Mouse (Mus musculus): ENCODE results near the gene Cldn12. TPM values are rescaled to one million over a fixed set of nuclear protein-coding genes. Genes with fewer than 3 reads are reported as not detected.

The Cldn12 gene
- polyA plus RNA-seq, 1 experiment from 2014 or later, result 15.4 TPM

DNA sequence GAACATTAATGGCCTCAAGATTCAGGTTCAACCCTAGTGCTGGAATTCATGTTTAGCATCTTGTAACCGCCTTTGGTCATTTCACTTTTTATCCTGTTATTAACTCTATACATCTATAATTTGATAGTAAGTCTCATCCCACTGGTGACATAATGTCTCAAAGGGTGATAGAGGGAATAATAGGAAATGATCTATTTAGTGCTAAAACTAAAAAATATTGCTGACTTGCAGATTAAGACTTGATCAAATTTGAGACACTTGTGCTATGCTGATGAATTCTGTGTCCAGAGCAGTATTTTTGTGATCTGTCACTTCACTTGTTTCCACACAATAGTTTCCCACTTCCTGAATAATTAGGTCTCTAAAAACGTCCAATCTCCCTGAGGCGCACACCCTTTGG lies 3.4 kb downstream of the Cldn12 start:
- H3K4me2 ChIP-seq, result no peak overlapping the region
- H3K9ac ChIP-seq, result no peak overlapping the region
- H3K4me3 ChIP-seq, result no peak overlapping the region
- 86% methylated on average over 3 of the region's 3 CpGs for WGBS
- no peaks in the 10 kb centered on the region for H3K27me3 ChIP-seq
- no peaks in the 10 kb centered on the region for H3K36me3 ChIP-seq
- H3K4me1 ChIP-seq, result 0 out of 2 replicates have a peak, but pooled peaks cover 4% of the 10 kb centered on the region
- ATAC-seq (ENCODE audit: borderline replicate concordance, extremely low read depth, low FRiP score, low TSS enrichment), result no peak
- H3K9me3 ChIP-seq, result no peaks in the 10 kb centered on the region
- no peak overlapping the region for H3K27ac ChIP-seq

GRCm38 (mm10) chr5:5510989-5511388 lies 3.8 kb downstream of the Cldn12 start:
- Histone ChIP-seq H3K4me2 (no peak overlapping the region), H3K36me3 (no peaks in the 10 kb centered on the region), H3K27ac (no peak overlapping the region), H3K9ac (no peak overlapping the region), H3K27me3 (no peaks in the 10 kb centered on the region), H3K4me3 (no peak overlapping the region), H3K9me3 (no peaks in the 10 kb centered on the region), H3K4me1 (0 out of 2 replicates have a peak, but pooled peaks cover 4% of the 10 kb centered on the region)
- WGBS, result 85% methylated on average over 5 of the region's 5 CpGs
- ATAC-seq (ENCODE audit: borderline replicate concordance, extremely low read depth, low FRiP score, low TSS enrichment), result no peak

DNA sequence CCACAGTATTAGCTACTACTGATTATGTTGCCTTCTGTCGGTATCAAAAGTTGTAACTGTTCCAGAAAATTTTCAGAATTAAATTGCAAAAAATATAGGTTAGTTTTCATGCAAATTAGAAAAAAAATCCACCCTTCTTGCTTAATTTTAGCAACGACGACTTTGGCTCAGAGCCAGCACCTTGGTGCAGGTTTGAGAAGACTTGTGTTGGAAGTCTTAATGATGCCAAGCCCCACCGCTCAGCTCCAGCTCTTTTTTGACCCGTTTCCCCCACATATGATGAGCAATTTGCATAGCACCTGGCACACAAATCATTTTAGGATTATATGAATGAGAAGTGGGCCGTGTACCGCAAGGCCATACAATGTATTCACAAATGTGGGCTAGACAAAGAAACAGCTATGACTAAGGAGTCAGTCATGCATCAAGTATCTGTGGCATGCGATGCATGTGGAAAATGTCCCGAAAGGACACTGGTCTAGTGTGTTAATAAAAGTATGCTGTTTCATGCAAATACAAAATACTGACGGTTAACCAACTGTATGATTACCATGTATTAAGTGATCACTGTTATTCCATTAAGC lies 4.4 kb downstream of the Cldn12 start:
- Histone ChIP-seq H3K9ac (no peak overlapping the region), H3K4me3 (no peak overlapping the region), H3K27me3 (no peaks in the 10 kb centered on the region), H3K27ac (no peak overlapping the region), H3K4me1 (0 out of 2 replicates have a peak, but pooled peaks cover 4% of the 10 kb centered on the region), H3K4me2 (no peak overlapping the region), H3K9me3 (no peaks in the 10 kb centered on the region), H3K36me3 (no peaks in the 10 kb centered on the region)
- no peak for ATAC-seq (ENCODE audit: borderline replicate concordance, extremely low read depth, low FRiP score, low TSS enrichment)
- 79% methylated on average over 10 of the region's 10 CpGs for WGBS

DNA sequence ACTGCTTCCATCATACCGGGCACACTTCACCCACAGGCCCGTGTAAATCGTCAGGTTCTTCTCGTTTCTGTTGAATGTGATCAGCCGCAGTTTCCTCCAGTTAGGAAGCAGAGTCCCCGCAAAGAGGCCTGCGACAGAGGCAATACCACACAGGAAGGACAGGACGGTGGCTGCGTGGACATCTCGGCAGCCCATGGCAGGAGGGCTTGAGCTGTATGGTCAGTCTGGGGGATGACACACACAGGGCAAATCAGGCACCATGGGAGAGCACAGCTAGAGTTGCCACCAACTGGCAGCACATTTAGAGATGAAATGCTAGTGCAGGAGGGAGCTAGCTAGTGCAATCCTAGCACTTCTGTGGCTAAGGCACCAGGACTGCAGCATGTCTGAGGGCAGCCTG lies 6.5 kb downstream of the Cldn12 start:
- no peaks in the 10 kb centered on the region for H3K27me3 ChIP-seq
- no peaks in the 10 kb centered on the region for H3K9me3 ChIP-seq
- no peak overlapping the region for H3K4me2 ChIP-seq
- WGBS, result 86% methylated on average over 10 of the region's 10 CpGs
- H3K9ac ChIP-seq, result 0 out of 2 replicates have a peak overlapping the region, but pooled peaks have one; percentile 16
- no peak overlapping the region for H3K27ac ChIP-seq
- no peaks in the 10 kb centered on the region for H3K4me1 ChIP-seq
- no peak overlapping the region for H3K4me3 ChIP-seq
- no peaks in the 10 kb centered on the region for H3K36me3 ChIP-seq
- ATAC-seq (ENCODE audit: borderline replicate concordance, extremely low read depth, low FRiP score, low TSS enrichment), result no peak

- H3K9me3 ChIP-seq, result no peaks in the 10 kb centered on the region
- no peak overlapping the region for H3K4me3 ChIP-seq
- H3K36me3 ChIP-seq, result no peaks in the 10 kb centered on the region
- 56% methylated on average over 20 of the region's 20 CpGs for WGBS
- H3K4me1 ChIP-seq, result no peaks in the 10 kb centered on the region
- H3K4me2 ChIP-seq, result no peak overlapping the region
- H3K27ac ChIP-seq, result no peak overlapping the region
- H3K9ac ChIP-seq, result no peak overlapping the region
- no peak for ATAC-seq (ENCODE audit: borderline replicate concordance, extremely low read depth, low FRiP score, low TSS enrichment)
- no peaks in the 10 kb centered on the region for H3K27me3 ChIP-seq
Observed at GRCm38 (mm10) chr5:5507701-5508225, 7.0 kb downstream of the Cldn12 start.

- Histone ChIP-seq H3K4me2 (no peak overlapping the region), H3K4me1 (no peaks in the 10 kb centered on the region), H3K9me3 (no peaks in the 10 kb centered on the region), H3K4me3 (no peak overlapping the region), H3K9ac (no peak overlapping the region), H3K27ac (no peak overlapping the region), H3K27me3 (no peaks in the 10 kb centered on the region), H3K36me3 (no peaks in the 10 kb centered on the region)
- ATAC-seq (ENCODE audit: borderline replicate concordance, extremely low read depth, low FRiP score, low TSS enrichment), result no peak
- 85% methylated on average over 13 of the region's 13 CpGs for WGBS
Observed at GRCm38 (mm10) chr5:5504456-5504855, 10.3 kb downstream of the Cldn12 start.

DNA sequence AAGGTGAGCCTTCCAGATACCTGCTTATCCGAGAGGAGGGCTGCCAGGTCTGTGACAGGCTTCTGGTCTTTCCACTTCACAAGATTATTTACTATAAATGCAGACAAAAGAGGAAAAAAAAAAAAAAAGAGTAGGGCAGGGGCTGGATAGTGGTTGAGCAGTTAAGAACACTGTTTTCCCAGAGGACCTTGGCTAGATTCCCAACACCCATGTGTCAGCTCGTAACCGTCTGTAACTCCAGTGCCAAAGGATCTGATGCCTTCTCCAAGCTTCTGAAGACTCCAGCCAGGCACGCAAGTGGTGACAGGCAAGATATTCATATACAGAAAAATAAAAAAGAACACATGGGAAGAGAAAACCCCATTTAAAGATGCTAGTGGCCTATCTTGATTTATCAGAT lies 11.4 kb downstream of the Cldn12 start:
- WGBS, result 69% methylated on average over 4 of the region's 4 CpGs
- H3K4me3 ChIP-seq, result no peak overlapping the region
- no peak for ATAC-seq (ENCODE audit: borderline replicate concordance, extremely low read depth, low FRiP score, low TSS enrichment)
- no peaks in the 10 kb centered on the region for H3K9me3 ChIP-seq
- no peak overlapping the region for H3K27ac ChIP-seq
- H3K4me2 ChIP-seq, result no peak overlapping the region
- no peaks in the 10 kb centered on the region for H3K36me3 ChIP-seq
- H3K27me3 ChIP-seq, result no peaks in the 10 kb centered on the region
- no peak overlapping the region for H3K9ac ChIP-seq
- H3K4me1 ChIP-seq, result no peaks in the 10 kb centered on the region

GRCm38 (mm10) chr5:5501583-5501982 lies 13.2 kb downstream of the Cldn12 start:
- Histone ChIP-seq H3K4me2 (no peak overlapping the region), H3K4me1 (no peaks in the 10 kb centered on the region), H3K9me3 (no peaks in the 10 kb centered on the region), H3K36me3 (no peaks in the 10 kb centered on the region), H3K27me3 (no peaks in the 10 kb centered on the region), H3K27ac (no peak overlapping the region), H3K4me3 (no peak overlapping the region), H3K9ac (no peak overlapping the region)
- 61% methylated on average over 2 of the region's 2 CpGs for WGBS
- ATAC-seq (ENCODE audit: borderline replicate concordance, extremely low read depth, low FRiP score, low TSS enrichment), result no peak

GRCm38 (mm10) chr5:5496393-5496792 lies 18.4 kb downstream of the Cldn12 start:
- no peak overlapping the region for H3K27ac ChIP-seq
- no peaks in the 10 kb centered on the region for H3K27me3 ChIP-seq
- H3K4me3 ChIP-seq, result no peak overlapping the region
- 0 out of 2 replicates have a peak, but pooled peaks cover 5% of the 10 kb centered on the region for H3K4me1 ChIP-seq
- H3K4me2 ChIP-seq, result no peak overlapping the region
- H3K9ac ChIP-seq, result no peak overlapping the region
- H3K36me3 ChIP-seq, result no peaks in the 10 kb centered on the region
- no peaks in the 10 kb centered on the region for H3K9me3 ChIP-seq
- 58% methylated on average over 3 of the region's 3 CpGs for WGBS
- ATAC-seq (ENCODE audit: borderline replicate concordance, extremely low read depth, low FRiP score, low TSS enrichment), result no peak

GRCm38 (mm10) chr5:5495042-5495441 lies 19.7 kb downstream of the Cldn12 start:
- Histone ChIP-seq H3K4me2 (no peak overlapping the region), H3K36me3 (no peaks in the 10 kb centered on the region), H3K4me3 (no peak overlapping the region), H3K27me3 (no peaks in the 10 kb centered on the region), H3K9ac (no peak overlapping the region), H3K27ac (no peak overlapping the region), H3K4me1 (0 out of 2 replicates have a peak, but pooled peaks cover 5% of the 10 kb centered on the region), H3K9me3 (no peaks in the 10 kb centered on the region)
- 79% methylated on average over 4 of the region's 4 CpGs for WGBS
- 0 out of 2 replicates have a peak, but pooled peaks have one; percentile 46 for ATAC-seq (ENCODE audit: borderline replicate concordance, extremely low read depth, low FRiP score, low TSS enrichment)

GRCm38 (mm10) chr5:5494269-5495005 lies 20.3 kb downstream of the Cldn12 start:
- H3K36me3 ChIP-seq, result no peaks in the 10 kb centered on the region
- no peak overlapping the region for H3K27ac ChIP-seq
- H3K4me2 ChIP-seq, result no peak overlapping the region
- no peaks in the 10 kb centered on the region for H3K9me3 ChIP-seq
- no peak for ATAC-seq (ENCODE audit: borderline replicate concordance, extremely low read depth, low FRiP score, low TSS enrichment)
- H3K9ac ChIP-seq, result no peak overlapping the region
- H3K4me3 ChIP-seq, result no peak overlapping the region
- WGBS, result 36% methylated on average over 16 of the region's 16 CpGs
- 0 out of 2 replicates have a peak, but pooled peaks cover 5% of the 10 kb centered on the region for H3K4me1 ChIP-seq
- no peaks in the 10 kb centered on the region for H3K27me3 ChIP-seq

- Histone ChIP-seq H3K9ac (no peak overlapping the region), H3K36me3 (no peaks in the 10 kb centered on the region), H3K4me2 (no peak overlapping the region), H3K9me3 (no peaks in the 10 kb centered on the region), H3K4me3 (no peak overlapping the region), H3K4me1 (0 out of 2 replicates have a peak, but pooled peaks cover 5% of the 10 kb centered on the region), H3K27me3 (no peaks in the 10 kb centered on the region), H3K27ac (no peak overlapping the region)
- WGBS, result 94% methylated on average over 4 of the region's 4 CpGs
- no peak for ATAC-seq (ENCODE audit: borderline replicate concordance, extremely low read depth, low FRiP score, low TSS enrichment)
Observed at GRCm38 (mm10) chr5:5492163-5492562, 22.6 kb downstream of the Cldn12 start.

Data from lung, embryonic 15.5 days (tissue).